Mouse (Mus musculus) small intestine, adult 2 months (tissue): ENCODE measurements around the gene Cox10. TPM values are rescaled to one million over a fixed set of nuclear protein-coding genes. Genes with fewer than 3 reads are reported as not detected.

Experiments used
- H3K27ac ChIP-seq: fragments of 200-500 bp; 2 replicates; pipeline ENCODE4 v1.5.1; 2012; ENCODE audit warnings: low read depth, low read length, control low read depth, inconsistent platforms; ENCODE audit not compliant: insufficient read depth
- H3K27me3 ChIP-seq: fragments of 200-500 bp; 2 replicates; pipeline ENCODE4 v1.6.1; 2012; ENCODE audit warnings: mild to moderate bottlenecking, moderate library complexity, low read length, inconsistent platforms; ENCODE audit not compliant: control insufficient read depth, insufficient read depth
- H3K36me3 ChIP-seq: fragments of 200-500 bp; 2 replicates; pipeline ENCODE4 v1.6.1; 2012; ENCODE audit warnings: mild to moderate bottlenecking, low read length, control low read depth, inconsistent platforms; ENCODE audit not compliant: control insufficient read depth, insufficient read depth
- H3K4me1 ChIP-seq: fragments of 200-500 bp; 2 replicates; pipeline ENCODE4 v1.6.1; 2012; ENCODE audit warnings: low read length, inconsistent platforms, mixed read lengths; ENCODE audit not compliant: control insufficient read depth, insufficient read depth, insufficient read length
- H3K4me3 ChIP-seq: fragments of 200-500 bp; 2 replicates; pipeline ENCODE4 v1.5.1; 2012; ENCODE audit warnings: low read depth, mild to moderate bottlenecking, control low read depth, inconsistent platforms, low read length, moderate library complexity
- CTCF ChIP-seq: fragments of 200-500 bp; IDR thresholded peaks from 2 replicates; pipeline ENCODE4 v1.5.1; 2012; ENCODE audit warnings: low read depth, mild to moderate bottlenecking, control low read depth, inconsistent platforms, low read length, moderate library complexity, mixed read lengths; ENCODE audit not compliant: insufficient replicate concordance, insufficient read length; ENCODE audit errors: extremely low read depth
- POLR2A ChIP-seq: fragments of 200-500 bp; IDR thresholded peaks from 2 replicates; pipeline ENCODE4 v1.6.1; 2012; ENCODE audit warnings: low read depth, mild to moderate bottlenecking, control low read depth, inconsistent platforms, low read length, moderate library complexity
- WGBS: fragments of 180-500 bp; shearing (Covaris S2); methylation state at CpG from one replicate; pipeline ENCODE4 v1.1.7; 2018; 5-methylcytosine and 5-hydroxymethylcytosine counted together
- polyA plus RNA-seq: library from polyadenylated mRNA; depleted of rRNA; stranded (reverse); fragments of >200 nt; gene quantifications from 2 replicates; pipeline ENCODE4 v1.2.3, GENCODE M21; 2012

The Cox10 gene
- polyA plus RNA-seq, 1 experiment = 15.2 TPM

DNA sequence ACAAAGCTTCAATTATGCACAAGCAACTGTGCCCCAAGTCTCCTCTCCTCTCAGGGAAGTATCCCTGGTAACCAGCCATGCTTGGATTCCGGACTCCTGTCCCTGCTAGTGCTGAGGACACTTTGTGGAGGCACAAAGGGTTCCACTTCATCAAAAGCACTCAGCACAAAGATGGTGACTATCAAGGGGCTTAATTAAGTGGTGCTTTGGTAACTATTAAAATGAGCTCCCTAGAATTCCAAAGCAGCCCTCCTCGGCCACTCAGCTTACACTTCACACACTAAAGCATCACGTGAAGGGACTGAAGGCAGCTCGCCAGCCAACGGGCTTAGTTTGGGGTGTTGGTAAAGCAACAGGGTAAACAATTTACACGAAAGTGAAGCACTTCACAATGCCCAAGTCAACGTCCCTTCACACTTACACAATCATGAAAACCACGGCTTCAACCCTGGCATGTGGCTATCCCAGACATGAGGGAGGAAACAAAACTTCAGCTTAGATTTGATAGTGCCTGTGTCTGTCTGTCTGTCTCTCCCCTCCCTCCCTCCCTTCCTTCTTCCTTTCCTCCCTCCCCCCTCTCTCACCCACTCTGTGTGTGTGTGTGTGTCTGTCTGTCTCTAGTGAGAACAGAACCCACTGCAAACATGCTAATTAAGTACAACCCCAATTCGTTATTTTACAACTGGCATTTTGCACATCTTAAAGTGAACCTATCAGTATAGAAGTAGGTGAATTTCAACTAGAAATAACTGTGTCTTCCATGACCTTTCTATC, 27.9 kb downstream of the Cox10 start:
- no peak overlapping the region for H3K27ac ChIP-seq
- no peak for TF ChIP-seq POLR2A
- no peak for TF ChIP-seq CTCF
- 74% methylated on average over 9 of the region's 9 CpGs for WGBS

GRCm38 (mm10) chr11:64047432-64047831, 31.8 kb downstream of the Cox10 start:
- H3K36me3 ChIP-seq = peaks cover 26% of the 10 kb centered on the region
- H3K27ac ChIP-seq = no peak overlapping the region
- no peak overlapping the region for H3K4me3 ChIP-seq
- 84% methylated on average over 13 of the region's 13 CpGs for WGBS
- TF ChIP-seq CTCF = no peak
- no peak for TF ChIP-seq POLR2A
- no peaks in the 10 kb centered on the region for H3K27me3 ChIP-seq
- H3K4me1 ChIP-seq = no peaks in the 10 kb centered on the region

More for the DNA sequence above, 27.9 kb downstream of the Cox10 start:
- Histone ChIP-seq H3K27me3 (no peaks in the 10 kb centered on the region), H3K4me3 (no peak overlapping the region), H3K36me3 (0 out of 2 replicates have a peak, but pooled peaks cover 7% of the 10 kb centered on the region), H3K4me1 (no peaks in the 10 kb centered on the region)

DNA sequence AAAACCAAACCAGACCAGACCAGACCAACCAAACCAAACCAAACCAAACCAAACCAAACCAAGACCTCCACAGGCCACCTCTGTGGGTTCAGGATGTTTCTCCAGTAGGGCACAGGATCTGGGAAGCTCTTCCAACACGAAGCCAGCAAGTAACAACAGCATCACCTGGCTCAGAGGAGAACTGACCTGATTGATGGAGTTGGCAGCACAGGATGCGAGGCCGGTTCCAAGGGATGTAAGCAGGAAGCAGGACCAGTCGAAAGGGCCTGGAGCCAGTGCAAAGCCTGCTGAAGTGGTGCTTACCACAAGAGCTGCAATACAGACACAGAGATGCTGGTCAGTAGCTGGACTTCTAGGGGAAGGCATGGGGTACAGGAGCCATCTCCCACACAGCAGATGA, 34.2 kb downstream of the Cox10 start:
- no peaks in the 10 kb centered on the region for H3K27me3 ChIP-seq
- H3K27ac ChIP-seq = no peak overlapping the region
- no peak overlapping the region for H3K4me3 ChIP-seq
- TF ChIP-seq POLR2A (no peak), CTCF (no peak)
- peaks cover 29% of the 10 kb centered on the region for H3K36me3 ChIP-seq
- H3K4me1 ChIP-seq = no peaks in the 10 kb centered on the region
- WGBS = 89% methylated on average over 4 of the region's 4 CpGs

GRCm38 (mm10) chr11:64044024-64044423, 35.2 kb downstream of the Cox10 start:
- TF ChIP-seq CTCF = no peak
- 88% methylated on average over 3 of the region's 3 CpGs for WGBS

GRCm38 (mm10) chr11:64041281-64041680, 38.0 kb downstream of the Cox10 start:
- TF ChIP-seq POLR2A = no peak
- TF ChIP-seq CTCF = no peak
- Histone ChIP-seq H3K4me3 (no peak overlapping the region), H3K36me3 (peaks cover 23% of the 10 kb centered on the region), H3K27me3 (no peaks in the 10 kb centered on the region), H3K27ac (no peak overlapping the region), H3K4me1 (no peaks in the 10 kb centered on the region)
- 93% methylated on average over 7 of the region's 7 CpGs for WGBS

More at GRCm38 (mm10) chr11:64044024-64044423, 35.2 kb downstream of the Cox10 start:
- Histone ChIP-seq H3K4me3 (no peak overlapping the region), H3K27ac (no peak overlapping the region), H3K27me3 (no peaks in the 10 kb centered on the region), H3K36me3 (peaks cover 27% of the 10 kb centered on the region), H3K4me1 (no peaks in the 10 kb centered on the region)

DNA sequence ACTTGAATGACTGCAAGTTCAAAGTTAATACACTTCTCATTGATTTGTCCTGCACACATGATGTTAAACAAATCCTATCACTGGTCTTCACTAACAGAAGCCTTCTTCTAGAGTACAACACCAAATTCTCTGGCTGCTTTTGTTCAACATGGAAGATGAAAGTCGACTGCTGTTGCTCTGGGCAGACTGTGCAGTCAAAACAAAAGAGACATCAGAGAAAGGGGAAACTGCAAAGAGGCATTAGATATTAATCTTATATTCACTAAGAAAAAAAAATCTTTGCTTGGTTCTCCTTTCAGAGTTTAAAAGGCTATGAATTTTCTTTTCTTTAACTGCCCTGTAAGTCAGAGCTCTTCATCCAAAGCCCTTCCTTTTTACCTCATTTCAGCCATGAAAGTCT, 39.7 kb downstream of the Cox10 start:
- TF ChIP-seq POLR2A = no peak
- no peak for TF ChIP-seq CTCF
- peaks cover 16% of the 10 kb centered on the region for H3K36me3 ChIP-seq
- no peaks in the 10 kb centered on the region for H3K27me3 ChIP-seq
- no peaks in the 10 kb centered on the region for H3K4me1 ChIP-seq
- H3K4me3 ChIP-seq = no peak overlapping the region
- 37% methylated on average over 1 of the region's 1 CpGs for WGBS
- H3K27ac ChIP-seq = no peak overlapping the region

GRCm38 (mm10) chr11:64037471-64038125, 41.7 kb downstream of the Cox10 start:
- no peaks in the 10 kb centered on the region for H3K27me3 ChIP-seq
- 87% methylated on average over 15 of the region's 15 CpGs for WGBS
- peaks cover 5% of the 10 kb centered on the region; the same call in 1 of the 2 replicates for H3K36me3 ChIP-seq
- no peak overlapping the region for H3K4me3 ChIP-seq
- H3K4me1 ChIP-seq = no peaks in the 10 kb centered on the region
- H3K27ac ChIP-seq = no peak overlapping the region
- no peak for TF ChIP-seq CTCF
- no peak for TF ChIP-seq POLR2A
